Mouse (Mus musculus) left cerebral cortex, postnatal 14 days (tissue): ENCODE results near the gene Rnf39. TPM values are rescaled to one million over a fixed set of nuclear protein-coding genes. Genes with fewer than 3 reads are reported as not detected.

Experiments used
- DNase-seq, 2 experiments: peaks; one replicate each; pipeline ENCODE4 v3.0.0; 2021 to 2022; ENCODE audit warnings: low spot score in 2 of 2, mixed read lengths in 1 of 2
- intact Hi-C: fragments of 180-260 bp; cut with DNase I; formaldehyde crosslinking; loops from one replicate; pipeline ENCODE4 v1.15.1; 2025
- long read RNA-seq, 2 experiments: library from polyadenylated mRNA; stranded (forward); transcript quantifications; one replicate each; pipeline ENCODE4 v2.0.0; 2021
- total RNA-seq, 2 experiments: library from RNA; stranded (reverse); gene quantifications; 2 replicates each; pipeline ENCODE4 v1.2.3; 2021

The Rnf39 gene
- total RNA-seq = 1 to 10 TPM; 2.1 to 3.5 TPM
- long read RNA-seq, experiment 1, transcript Rnf39-201 (4 exons, 1,579 nt) = major isoform, 5 of 5 reads
- long read RNA-seq, experiment 1, partial matches to known transcripts = 0 of 5 reads
- long read RNA-seq, experiment 1, other reads (novel, unspliced or antisense) = 0 of 5 reads
- long read RNA-seq, experiment 2, partial matches to known transcripts = 0 of 2 reads
- long read RNA-seq, experiment 2, other reads (novel, unspliced or antisense) = 0 of 2 reads

DNA sequence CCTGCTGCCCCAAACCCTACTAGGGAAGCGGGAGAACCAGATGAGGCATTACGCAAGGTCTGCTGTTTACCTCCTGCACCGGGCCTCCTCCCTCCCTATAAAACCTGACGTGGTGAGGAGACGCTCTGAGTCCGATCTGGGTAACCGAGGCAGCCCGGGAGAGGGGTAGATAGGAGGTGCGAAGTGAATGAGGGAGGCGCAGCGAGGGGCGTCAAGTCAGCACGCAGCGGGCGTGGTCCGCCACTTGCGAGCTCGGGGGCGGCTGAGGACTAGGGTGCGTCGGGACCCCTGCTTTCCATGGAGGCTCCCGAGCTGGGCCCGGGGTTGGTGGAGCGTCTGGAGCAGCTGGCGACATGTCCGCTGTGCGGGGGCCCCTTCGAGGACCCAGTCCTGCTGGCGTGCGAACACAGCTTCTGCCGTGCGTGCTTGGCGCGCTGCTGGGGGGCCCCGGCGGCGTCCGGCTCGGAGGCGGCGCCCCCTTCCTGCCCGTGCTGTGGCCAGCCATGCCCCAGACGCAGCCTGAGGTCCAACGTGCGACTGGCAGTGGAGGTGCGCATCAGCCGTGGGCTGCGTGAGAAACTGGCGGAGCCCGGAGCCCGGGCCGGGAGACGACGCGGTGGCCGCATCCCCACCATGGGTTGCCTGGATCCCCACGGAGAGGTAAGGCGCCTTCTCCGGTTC is at the start of gene Rnf39:
TSS of gene Rnf39 (plus strand) at position 128 of the 681 bp plus-strand sequence.
- DNase-seq = no peak
- intact Hi-C loops = no loop called here

DNA sequence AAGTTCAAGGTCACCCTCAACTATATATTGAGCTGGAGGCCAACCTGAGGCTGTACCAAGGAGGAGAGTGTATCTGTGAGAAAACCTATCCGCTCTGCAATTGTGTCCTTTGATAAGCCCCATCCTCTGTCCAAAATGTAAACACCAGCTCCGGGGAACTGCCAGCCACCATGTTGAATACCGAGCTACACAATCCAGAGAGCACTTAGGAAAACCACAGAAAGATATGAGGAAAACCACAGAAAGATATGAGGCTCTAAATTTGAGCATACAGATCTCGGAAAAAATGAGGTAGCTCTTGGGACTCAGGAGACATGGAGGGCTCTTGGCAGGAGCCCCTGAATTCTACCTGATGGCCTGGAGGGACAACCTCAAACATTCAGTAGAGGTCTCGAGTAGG is 49.3 kb upstream of the Rnf39 start:
- intact Hi-C loops = loop anchor here (5.0 kb wide), 1 partner anchor 309 kb away; the partner anchor contains the start of gene Olfr94
- DNase-seq = no peak

DNA sequence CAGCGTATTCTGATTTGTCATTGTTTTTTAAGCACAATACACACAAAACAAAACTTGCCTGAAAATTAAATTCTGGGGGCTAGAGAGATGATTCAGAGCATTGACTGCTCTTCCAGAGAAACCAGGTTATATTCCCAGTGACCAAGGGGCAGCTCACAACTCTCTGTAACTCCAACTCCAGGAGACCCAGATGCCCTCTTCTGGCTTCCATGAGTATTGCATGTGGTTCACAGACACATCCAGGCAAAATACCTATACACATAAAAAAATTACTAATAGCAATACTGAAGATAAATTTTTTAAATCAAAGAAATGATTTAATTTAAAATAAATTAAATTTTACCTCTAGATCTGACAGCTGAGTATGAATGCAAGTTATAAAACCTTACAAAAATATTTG is 46.1 kb upstream of the Rnf39 start:
- intact Hi-C loops = no loop called here
- peak; percentile 18 to 32 for DNase-seq

DNA sequence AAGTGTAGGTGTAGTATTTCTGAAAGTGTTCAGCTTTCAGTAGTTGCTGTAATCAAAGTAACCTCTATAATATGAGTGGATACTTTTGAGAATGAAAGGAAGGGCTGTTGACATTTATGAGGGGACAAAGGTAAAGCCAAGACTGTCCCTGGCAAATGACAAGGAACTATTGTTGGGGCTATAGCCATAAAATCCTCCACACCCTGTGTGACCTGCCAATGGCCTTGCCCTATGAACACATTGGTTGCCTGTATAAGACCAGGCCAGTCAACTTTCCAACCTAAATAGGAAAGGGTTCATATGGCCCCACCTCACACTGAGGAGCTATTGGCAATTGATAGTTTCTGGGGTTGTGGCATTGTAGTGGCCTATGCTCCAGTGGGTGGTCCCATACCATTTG is 45.7 kb upstream of the Rnf39 start:
- intact Hi-C loops = no loop called here

DNA sequence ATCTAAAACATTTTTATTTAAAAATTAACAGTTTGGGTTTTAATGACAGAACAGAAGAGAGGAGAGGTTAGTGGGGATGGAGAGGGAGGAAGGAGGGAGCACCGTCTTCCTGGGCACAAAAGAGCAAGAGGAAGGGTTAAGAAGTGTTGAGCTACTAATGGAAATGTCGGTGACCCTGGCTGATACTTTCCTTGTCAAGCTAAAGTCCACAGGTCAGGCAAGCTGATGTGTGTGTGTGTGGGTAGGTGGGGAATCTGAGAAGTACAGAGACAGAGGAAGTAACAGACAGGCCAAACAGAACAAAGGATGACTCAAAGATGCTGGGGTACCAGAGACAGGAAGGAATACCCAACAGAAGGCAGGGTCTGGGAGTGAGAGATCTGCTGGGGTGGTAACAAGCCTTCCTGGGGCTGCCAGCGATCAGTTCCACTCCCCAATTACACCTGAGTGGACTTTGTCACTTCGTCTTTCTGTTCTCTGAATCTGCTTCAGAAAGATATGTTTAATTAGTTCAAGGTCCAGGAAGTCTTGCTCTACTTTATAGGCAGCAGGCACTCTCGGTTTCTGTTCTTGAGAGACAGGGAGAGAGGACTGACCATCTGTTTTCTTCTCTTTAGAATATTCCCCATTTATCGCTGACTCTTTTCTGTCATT is 45.0 kb upstream of the Rnf39 start, which contains the start of gene Trim31:
TSS of gene Trim31 (plus strand) at position 567 of the 654 bp plus-strand sequence.
- intact Hi-C loops = no loop called here
- DNase-seq = no peak

More for the DNA sequence above, 45.7 kb upstream of the Rnf39 start:
- no peak for DNase-seq

DNA sequence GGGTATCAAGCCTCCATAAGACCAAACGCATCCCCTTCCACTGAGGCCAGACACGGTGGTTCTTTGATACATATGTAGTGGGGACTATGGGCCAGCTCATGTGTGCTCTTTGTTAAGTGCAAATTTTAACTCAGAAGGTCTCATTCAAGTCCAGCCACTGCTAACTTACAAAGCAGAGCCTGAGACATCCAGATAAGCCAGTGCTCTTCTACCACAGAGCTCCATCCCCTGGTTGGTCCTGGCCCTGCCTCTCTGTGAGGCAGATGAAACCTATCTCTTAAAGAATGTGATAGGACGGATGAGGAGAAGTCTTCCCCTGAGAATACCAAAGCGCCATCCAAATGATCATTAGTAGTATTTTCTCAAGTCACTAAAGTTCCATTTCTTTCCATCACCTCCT is 43.3 kb upstream of the Rnf39 start:
- intact Hi-C loops = no loop called here
- DNase-seq = no peak

DNA sequence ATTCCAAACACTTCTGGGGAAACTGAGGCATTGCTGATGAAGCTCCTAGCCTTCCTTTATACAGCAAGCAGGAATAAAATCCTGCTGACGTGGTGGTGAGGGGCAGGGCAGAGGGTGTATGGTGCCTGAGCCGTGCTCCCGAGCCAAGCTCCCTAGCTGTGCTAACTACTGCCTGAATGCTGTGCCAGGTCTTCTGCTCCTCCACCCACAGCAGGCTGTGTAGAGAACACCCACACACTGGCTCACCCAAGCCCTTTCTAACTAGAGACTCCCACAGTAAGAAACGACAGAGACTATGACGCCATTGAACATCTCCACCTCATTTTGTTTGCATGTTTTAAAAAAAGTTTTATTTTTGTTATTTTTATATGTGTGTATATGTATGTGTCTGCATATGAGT is 42.7 kb upstream of the Rnf39 start:
- DNase-seq = peak; percentile 7 to 18

DNA sequence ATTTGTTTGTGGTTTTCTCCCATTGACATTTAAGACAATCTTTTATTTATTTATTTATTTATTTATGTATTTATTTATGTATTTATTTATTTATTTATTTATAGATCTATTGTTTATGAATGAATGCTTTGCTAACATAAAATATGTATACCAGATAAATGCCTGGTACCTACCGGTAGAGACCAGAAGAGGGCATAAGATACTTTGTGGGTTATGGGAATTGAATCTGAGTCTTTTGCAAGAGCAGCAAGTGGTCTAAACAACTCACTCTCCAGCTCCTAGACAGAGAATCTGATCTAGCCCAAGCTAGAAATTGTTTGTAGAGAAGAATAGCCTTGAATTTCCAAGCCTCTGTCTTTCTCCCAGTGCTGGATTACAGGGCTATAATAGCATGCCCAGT is 42.0 kb upstream of the Rnf39 start:
- DNase-seq = no peak
- intact Hi-C loops = no loop called here

More for the DNA sequence above, 42.7 kb upstream of the Rnf39 start:
- intact Hi-C loops = no loop called here

DNA sequence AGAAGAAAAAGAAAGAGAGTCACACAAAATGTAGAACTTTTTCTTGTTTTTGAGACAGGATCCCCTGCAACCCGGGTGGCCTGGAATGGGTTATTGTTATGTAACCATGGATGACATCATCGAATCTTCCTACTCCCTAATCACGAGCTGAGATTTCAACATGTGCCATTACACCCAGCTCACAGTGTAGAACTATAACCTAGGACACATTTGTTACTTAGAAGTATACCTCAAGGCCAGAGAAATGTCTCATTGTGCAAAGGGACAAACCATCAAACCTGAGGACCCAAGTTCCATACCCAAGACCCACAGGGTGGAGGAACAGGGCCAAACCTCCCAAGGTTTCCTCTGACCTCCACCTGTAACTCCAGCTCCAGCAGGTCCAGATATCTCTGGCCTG is 39.1 kb upstream of the Rnf39 start:
- no peak for DNase-seq
- intact Hi-C loops = no loop called here

DNA sequence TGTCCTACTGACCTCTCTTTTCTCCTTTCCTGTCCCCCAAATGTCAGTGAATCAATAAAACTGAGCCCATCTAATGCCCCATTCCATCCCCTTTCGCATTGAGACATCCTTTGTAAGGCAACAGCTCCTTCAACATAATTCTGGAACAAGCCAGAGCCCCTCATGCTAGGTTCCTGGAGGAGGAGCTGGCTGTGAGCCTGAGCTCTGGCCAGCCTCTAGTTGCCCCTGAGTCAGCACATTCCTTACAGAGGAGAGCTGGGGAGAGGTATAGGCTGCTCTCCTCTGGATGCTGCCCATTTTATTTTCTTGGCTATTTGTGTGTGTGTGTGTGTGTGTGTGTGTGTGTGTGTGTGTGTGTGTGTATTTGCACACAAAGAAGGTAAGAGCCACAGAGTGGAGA is 34.5 kb upstream of the Rnf39 start:
- no peak for DNase-seq
- intact Hi-C loops = no loop called here

DNA sequence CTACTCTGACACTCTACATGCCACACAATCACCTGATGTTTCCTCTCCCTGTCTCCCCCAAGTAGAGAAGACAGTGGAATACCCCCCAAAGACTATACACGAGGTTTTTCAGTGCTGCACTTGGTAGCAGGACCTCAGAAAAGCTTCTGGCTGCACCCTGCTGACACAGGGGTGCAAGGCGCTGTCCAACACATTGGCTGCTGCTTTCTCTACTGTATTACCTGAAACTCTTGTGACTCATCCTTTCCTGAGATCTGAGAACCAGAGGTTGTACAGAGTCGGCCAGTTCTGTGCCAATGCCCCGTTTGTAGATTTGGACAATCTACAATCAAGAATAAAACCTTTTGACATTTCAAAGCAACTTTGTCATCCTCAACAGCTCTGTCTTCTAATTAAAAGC is 32.9 kb upstream of the Rnf39 start:
- intact Hi-C loops = no loop called here
- DNase-seq = no peak

DNA sequence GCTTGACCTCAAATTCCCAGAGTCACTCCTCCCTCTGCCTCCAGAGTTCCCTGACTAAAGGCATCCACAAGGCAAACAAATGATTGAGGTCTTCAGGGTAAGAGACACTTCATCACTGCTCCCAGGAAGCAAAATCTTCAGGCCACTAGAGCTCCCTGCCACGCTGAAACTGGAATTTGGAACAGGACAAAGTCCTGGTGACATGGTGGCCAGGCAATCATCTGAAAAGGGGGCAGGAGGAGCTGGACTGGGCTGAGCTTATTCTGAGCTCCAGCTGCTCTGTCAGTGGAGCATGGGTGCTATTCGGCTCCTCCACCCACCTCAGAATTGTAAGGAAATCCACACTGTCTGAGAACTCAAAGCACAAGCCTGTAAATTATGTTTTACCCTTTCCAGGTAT is 30.7 kb upstream of the Rnf39 start:
- DNase-seq = no peak
- intact Hi-C loops = no loop called here

DNA sequence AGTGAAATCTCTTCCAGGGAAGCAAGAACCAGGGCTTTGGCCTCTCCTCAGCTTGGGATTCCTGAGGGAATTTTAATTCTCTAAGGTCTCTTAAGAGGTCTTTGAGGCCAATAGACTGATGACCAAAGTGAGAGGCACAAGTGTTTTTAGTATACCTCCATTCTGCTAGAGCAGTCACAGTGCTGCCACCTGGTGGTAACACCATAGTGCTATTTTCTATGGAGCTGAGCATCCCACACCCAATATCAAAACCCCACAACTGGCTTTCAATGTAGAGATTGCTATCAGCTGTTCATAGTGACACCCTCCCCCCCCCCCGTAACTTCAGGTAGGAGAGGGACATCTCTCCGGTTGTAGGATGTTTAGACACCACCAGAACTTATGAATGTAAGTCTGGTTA is 28.6 kb upstream of the Rnf39 start:
- DNase-seq = peak; percentile 69 to 83
- intact Hi-C loops = loop anchor here (2.0 kb wide), 1 partner anchor 135 kb away; no protein-coding TSS in a partner anchor

DNA sequence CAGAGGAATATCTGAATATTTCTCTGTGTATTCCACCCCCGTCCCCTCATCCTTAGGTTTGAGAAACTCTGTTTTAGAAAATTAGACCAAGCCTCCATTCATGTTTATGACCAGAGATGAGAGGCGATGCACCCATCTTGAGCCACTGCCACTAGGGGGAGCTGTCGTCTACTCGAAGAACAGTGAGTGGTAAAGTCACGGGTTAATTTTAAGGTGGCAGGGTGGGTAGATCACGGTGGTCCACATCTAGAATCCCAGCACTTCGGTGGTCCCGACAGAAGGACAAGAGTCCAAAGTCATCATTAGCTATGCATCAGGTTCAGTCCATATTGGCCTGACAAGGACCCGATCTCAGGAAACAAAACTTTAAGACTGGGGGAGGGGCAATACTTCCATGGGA is 27.6 kb upstream of the Rnf39 start:
- intact Hi-C loops = loop anchor here (2.0 kb wide), 1 partner anchor 134 kb away; no protein-coding TSS in a partner anchor
- peak; percentile 51 to 63 for DNase-seq

DNA sequence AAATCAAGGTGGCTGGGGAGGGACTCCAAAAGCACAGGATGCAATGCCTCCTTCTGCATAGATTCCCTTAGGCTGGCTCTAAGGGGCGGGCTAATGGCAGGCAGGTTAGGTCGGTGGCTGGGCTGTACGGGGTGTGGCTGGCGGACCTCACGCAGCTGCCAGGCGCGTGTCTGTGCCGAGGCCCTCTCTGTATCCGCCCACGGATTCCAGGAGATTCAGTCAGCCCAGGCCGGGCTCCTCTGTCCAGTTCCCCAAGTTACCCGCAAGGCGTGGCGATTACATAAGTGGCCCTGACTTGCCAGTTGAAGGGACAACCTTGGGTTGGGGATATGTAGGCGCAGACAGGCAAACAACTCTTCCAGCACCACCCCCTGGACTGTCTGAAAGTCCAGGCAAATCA is 22.5 kb upstream of the Rnf39 start:
- intact Hi-C loops = no loop called here
- no peak for DNase-seq

DNA sequence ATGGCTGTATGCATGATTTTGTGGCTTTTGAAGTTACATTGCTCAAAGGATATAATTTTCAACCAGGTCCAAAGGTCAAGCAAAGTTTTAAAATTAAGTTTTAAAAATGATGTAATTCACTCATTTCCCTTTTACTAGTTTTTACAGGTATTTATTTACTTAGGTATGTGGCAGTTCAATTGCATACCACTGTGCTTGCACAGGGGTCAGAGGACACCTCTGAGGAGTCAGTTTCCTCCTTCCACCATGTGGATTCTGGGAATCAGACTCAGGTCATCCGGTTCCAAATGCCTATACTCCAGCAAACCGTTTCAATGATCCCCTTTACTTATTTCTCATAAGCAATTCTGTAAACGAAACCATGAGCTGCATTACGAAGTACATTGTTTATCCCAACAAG is 20.0 kb upstream of the Rnf39 start:
- intact Hi-C loops = no loop called here
- no peak for DNase-seq

DNA sequence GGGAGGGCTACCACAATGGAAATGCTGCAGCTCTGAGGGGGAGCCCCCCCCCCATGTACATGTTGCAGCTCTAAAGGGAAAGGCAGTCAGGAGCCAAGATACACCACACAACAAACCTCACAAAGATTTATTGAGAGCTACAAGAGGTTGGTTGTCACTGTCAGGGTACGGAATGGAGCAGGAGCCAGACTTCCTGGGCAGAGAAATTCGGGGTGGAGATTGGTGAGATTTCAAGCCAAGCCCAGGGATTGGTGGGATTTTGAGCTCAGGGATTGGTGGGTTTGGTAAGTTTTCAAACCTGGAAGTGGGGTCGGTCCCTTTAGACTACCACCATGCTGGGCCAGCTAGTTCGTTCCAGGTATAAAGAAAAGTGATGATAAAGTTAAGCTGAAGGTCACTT is 19.2 kb upstream of the Rnf39 start:
- no peak for DNase-seq
- intact Hi-C loops = no loop called here

DNA sequence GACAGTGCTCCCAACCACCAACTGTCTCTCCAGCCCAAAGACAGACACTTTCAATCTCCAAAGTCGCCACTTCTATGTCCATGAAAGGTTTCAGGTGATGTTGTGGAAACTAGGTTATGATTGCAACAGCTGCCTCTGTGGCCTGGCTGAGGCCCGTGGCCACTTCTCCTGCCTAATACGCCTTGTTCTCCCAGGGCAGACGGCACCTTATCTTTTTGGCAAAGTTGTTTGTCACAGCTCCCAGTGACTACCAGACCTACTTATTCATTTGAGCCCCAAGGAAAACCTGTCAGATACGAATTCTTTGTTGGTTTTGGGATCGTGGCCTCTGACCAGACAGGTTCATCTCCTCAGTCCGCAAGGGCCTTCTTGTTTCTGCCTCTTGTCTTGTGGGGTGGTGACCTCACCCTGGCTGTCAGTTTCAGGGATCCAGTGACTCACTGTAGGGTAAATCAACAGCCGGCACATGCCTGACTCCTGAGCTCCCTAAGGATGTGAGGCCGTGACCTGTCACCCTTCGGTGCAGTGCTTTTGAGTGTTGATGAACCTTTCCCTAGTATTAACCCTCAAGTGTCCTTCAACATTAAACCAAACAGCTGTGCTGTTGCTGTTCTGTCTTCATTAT is 15.1 kb upstream of the Rnf39 start:
- intact Hi-C loops = no loop called here
- DNase-seq = no peak

DNA sequence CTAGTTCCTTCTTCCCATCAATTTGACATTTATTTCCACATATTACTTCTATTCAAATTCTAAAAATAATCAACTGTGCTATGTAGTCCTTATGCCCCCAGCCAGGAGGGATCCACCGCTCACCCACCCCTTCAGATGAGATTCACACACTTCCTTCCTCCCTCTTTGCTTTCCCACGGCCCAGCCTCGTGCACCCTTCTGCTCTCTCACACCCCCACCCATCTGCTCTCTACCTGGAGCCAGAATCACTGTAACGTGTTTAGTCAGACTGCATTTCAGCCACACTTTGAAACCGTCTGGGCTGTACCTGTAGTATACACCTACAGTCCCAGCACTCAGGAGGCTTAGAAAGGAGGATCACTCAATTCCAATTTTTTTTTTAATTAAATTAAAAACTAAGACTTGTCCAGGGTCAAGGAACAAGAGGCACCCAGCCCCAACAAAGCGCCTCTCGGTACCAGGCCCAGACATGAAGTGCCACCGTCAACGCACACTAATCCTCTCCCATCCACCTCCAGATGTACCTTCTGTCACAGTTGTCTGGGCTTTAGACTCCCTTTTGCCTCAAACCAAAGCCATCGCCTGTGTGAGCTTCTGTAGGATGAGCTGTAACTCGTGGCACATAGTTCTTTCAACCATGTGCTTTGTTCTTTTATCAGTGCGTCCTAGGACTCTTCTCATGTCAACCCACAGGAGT is 13.3 kb upstream of the Rnf39 start:
- no peak for DNase-seq
- intact Hi-C loops = no loop called here

DNA sequence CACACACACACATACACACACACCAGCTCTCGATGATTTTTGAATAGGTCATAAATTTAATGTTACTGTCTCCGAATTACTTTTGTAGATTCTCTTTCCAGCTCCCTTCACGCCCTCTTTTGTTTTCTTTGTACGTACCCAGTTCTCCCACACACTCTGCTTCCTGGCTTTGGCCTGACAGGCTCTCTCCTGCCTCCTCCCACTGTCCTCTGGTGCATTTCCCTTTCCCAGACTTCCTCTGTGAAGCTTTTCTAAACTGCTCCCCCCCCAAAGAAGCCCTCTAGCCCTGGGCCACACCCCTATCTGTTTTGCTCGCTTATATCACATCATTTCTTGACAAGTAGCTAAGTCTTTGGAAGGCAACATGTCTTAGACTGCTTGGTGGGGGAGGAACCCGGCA is 12.5 kb upstream of the Rnf39 start:
- intact Hi-C loops = no loop called here
- DNase-seq = no peak
